Mouse (Mus musculus) activated CD4-positive, CD25-positive, alpha-beta regulatory T cell, adult 4 months (primary cell): ENCODE results near the gene Gm21961. TPM values are rescaled to one million over a fixed set of nuclear protein-coding genes. Genes with fewer than 3 reads are reported as not detected.
"Not testable (repeated sequence)": the region's sequence is repeated elsewhere in the genome, so short reads cannot be mapped to it uniquely, and the experiment has no call there.

Source experiments
- ATAC-seq: one replicate; pipeline ENCODE4 v1.8.0; 2017
- polyA plus RNA-seq, 2 experiments: library from polyadenylated mRNA; unstranded; fragments of 100-300 nt; shearing (Covaris generic); gene quantifications; one replicate each; pipeline ENCODE4 v1.2.1; 2017

Gm21961 gene
- not detected for polyA plus RNA-seq

GRCm38 (mm10) chr15:65014804-65015203 is at the start of gene Gm21961:
Gm21961 (minus strand) TSS chr15:65014904.
- ATAC-seq, result no peak

DNA sequence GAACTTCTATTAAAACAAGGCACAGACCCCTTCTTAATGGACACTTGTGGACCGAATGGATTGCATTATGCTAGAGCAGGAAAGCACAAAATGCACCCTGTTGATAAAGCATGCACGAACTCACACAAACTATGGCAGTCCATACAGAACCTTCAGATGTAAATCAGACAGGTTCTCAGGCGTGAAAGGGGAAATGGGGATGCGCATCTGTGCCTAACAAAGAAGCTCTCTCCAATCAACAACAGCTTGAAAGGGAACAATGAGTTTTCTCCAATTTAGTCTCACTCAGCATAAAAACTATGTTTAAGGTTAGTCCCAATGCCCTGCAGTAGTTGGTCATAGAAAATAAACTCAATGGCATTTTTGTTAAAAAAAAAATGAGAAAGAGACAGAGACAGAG is 27.3 kb upstream of the Gm21961 start:
- no peak for ATAC-seq

DNA sequence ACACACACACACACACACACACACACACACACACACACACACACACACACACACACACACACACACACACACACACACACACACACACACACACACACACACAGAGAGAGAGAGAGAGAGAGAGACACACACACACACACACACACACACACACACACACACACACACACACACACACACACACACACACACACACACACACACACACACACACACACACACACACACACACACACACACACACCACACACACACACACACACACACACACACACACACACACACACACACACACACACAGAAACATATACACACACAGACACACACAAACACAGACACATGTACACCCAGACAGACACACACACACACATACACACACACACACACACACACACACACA is 24.5 kb upstream of the Gm21961 start:
- not testable (repeated sequence) for ATAC-seq

GRCm38 (mm10) chr15:65017971-65018370 is 3.3 kb upstream of the Gm21961 start:
- no peak for ATAC-seq

DNA sequence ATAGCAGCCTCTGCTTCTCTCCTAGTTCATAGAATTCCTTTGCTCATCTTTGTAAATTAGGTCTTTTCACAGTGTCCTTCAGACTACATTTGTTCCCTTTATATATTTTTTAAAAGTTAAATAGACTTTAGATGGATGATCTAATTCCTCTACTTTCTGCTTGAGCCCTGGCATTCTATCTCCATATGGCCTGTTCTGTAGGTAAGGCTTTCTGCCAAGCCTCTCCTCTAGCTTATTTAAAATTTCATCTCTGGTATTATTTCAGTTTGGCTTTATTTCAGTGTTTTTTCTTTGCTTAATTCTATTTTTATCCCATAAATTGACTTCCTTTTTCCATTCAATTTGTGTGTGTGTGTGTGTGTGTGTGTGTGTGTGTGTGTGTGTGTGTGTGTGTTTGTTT is 8.5 kb downstream of the Gm21961 start:
- no peak for ATAC-seq

DNA sequence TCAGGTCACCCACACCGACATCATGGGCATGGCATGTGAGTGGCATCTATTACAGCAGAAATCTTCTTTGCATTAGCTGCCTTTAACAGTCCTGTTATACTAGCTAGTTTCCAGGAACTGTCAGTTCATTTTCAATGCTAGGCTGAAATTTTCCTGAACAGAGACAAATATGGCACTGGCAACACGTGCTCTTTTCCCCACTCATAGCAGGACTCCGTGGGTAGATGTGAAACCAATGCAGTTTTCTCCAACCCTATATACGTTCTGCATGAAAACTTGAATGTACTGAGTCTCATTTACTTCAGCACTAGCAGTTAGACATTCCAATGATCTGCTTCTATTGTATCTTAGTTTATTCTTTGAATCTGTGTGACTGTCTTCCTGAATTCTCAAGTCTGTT is 20.2 kb downstream of the Gm21961 start:
- ATAC-seq, result no peak

- ATAC-seq, result no peak
These were observed 34.7 kb downstream of the Gm21961 start for GRCm38 (mm10) chr15:64979976-64980375.

DNA sequence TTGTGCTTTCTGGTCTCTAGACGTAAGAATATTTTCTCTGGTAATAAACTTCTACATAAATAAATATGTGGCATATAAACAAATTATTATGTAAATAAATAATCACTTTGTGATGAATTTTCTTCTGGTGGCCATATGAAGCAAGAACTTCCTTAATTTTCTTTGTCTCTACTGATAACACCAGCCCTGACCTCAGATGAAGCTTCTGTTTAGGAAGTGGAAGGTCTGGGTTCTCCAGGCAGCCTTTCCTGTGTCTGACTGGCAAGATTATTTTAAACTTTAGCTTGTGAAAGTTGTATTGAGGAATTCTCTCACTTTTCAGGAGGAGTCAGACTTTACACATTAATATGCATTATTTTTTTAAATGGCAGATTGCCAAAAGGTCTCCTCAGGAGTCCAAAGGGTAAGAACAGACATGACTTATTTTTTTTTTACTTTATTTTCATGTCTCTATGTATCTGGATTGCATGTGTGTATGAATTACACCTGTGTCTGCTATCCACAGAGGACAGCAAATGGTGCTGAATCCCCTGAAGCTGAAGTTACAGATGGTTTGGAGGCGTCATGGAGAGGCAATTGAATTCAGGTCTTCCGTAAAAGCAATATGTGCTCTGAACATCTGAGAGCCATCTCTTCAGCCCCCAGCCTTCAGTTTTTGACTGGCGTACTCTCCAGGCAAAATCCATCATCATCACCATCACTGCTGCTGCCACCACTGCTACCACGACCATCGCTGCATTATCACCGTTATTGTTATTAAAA is 38.5 kb downstream of the Gm21961 start:
- ATAC-seq, result no peak

Other genes starting within 250 kb of the Gm21961 start
- gene Gm21798, start 197.2 kb downstream of the Gm21961 start, polyA plus RNA-seq, result not detected